Mouse (Mus musculus): ENCODE results near the gene Tsen34.

The Tsen34 gene

DNA sequence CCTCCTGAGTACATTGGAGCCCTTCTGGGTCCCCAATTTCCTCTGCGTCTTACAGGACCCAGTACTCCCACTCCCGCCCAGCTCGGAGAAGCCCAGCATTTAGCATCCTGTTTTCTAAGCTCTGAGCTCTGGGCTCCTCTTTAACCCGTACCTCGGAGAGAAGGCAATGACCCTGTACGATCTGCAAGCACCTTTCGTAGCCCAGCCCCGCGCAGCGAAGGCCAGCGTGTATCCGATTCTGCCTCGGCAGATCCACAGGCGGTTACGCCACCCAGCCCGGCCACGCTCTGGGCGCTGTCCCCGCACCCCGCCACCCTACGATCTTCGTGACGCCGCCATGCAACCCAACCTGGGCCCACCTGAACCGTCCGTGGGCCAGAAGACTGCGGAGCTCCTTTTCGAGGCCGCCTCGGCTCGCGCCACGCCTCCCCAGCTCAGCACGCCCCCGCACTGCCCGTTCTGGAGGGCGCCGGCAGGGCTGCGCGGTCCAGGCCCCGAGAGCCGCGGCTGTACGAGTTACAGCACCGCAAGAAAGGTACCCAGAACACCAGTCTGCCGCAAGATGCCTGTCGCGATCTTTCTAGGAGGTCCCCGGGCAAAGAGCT is at the start of gene Tsen34:
Tsen34 (plus strand) TSS at position 482 of the 605 bp plus-strand sequence.
- DNase-seq, result no peak

DNA sequence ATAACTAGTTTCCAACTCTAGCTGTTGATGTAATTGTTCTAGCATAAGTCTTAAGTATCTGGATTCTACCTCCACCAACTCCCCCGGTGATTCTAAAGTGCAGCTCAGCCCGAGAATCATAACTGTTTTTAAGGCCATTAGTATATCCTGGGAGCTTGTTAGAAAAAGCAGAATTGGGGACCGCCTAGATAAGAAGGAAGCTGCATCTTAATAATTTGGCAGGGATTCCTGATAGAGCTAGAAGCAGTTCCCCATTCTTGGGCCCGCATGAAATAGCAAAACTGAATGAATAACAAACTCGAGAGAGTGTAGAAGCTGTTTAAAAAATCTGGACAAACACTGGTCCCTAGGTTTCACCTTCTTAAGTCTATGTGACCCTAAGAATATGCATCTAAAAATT is 49.3 kb upstream of the Tsen34 start:
- no peak for DNase-seq

DNA sequence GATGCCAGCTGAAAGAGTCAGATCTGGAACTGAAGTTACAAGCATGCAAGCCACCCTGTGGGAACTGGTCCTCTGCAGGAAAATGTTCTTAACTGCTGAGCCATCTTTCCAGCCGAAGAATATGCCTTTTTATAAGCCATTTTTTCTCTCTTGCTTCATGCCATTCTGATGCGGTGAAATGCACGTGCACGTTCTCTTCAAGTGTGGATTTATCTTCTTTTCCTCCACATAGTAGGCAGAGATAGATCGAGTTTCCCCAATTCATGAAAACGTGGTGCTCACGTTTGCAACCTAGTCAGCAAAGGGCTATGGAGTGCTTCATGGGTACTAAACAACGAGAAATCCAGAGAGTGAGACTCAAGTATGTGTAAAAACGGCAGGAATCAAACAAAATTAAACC is 48.8 kb upstream of the Tsen34 start:
- no peak for DNase-seq

DNA sequence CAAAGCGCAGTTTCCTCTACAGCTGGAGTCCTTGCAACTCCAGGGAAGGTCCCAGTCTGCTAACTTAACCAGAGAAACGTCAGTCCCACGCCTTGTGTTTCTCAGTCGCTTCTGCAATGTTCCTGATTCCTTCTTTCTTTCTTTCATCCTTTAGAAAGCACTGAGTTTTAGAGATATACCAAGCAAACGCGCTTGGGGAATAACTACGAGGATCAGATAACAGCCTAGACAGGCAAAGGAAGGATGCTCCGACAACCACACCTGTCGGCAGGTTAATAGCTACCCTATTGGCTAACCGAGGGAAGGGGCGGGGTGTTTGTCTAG is 48.4 kb upstream of the Tsen34 start:
- no peak for DNase-seq

GRCm38 (mm10) chr7:3644672-3645487 is 47.8 kb upstream of the Tsen34 start, which contains the start of gene Cnot3:
TSS of gene Cnot3 (plus strand) at chr7:3645268.
- DNase-seq, result peak; percentile 100

DNA sequence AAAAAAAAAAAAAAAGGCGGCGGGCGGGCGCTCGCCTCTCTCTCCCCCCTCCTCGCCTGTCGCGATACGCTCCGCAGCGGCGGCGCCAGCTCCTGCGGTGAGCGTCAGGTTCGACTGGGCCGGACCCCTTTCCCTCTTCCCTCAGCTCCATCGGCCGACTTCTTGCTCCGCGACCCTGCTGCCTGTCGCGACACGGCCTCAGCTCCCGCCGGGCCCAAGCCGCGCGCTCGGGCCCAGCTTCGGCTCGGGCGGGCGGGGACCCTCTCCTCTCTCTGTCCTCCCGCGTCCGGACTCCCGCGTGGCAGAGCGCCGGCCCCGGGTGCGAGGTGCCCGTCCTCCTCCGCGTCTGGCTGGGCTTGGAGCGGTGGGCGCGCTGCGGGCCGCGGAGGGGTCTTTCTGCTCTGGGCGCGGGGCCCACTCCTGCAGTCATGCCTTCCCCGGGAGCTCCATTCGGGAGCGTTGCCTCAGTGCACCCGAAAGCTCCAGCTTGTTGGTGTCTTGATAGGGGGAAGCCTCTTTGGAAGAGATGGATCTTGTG is 47.1 kb upstream of the Tsen34 start:
- no peak for DNase-seq

DNA sequence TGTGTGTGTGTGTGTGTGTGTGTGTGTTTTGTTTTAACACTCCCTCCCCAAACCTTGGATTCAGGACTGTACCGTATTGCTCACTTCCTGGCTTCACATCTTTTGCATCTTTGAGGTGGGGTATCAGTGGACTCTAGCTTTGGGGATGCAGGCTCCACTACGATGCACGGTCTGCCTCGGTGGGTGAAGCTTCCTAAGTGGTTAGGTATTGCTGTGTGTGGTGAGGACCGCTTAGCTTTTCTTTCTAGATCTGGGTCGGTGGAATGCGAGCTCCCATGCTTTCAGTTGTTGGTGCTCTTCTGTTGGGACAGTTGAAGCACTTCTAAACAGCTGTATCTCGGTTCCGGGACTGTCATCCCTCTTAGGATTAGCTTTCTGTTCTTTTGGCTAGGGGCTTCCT is 46.5 kb upstream of the Tsen34 start:
- no peak for DNase-seq

- DNase-seq, result no peak
Observed at GRCm38 (mm10) chr7:3646641-3647040, 46.0 kb upstream of the Tsen34 start.

DNA sequence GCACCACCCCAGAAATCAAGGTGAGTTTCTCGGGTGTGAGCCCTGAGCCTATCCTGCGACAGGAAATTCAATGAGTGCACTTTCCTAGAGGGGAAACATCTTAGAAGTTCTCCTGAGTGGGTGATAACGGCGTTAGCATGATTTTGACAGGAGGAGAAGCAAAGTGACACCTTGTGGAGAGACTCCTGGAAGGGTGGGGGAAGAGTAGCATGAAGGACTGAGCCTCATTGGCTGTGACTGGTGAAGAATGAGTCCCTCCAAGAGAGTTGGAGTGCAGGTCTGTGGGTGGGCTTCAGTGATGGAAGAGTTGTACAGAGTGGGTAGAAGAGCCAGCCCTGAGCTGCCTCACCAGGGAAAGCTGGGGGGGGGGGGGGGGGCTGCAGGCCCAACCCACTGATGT is 35.7 kb upstream of the Tsen34 start:
- no peak for DNase-seq

DNA sequence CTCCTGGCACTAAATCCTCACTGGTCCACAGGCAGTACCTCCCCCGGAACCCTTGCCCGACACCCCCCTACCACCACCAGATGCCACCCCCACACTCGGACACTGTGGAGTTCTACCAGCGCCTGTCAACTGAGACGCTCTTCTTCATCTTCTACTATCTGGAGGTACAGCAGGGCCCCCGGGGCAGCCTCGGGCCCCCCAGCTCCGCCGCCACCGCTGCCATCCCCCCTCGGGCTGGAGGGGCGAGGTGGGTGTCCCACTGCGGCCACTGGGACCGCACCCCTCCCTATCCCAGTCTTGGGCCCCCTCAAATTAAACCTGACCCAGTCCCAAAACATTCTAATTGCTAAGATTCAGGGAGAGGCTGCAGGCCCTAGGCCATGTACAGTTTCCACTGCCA is 34.1 kb upstream of the Tsen34 start:
- no peak for DNase-seq

GRCm38 (mm10) chr7:3664524-3665214 is 28.0 kb upstream of the Tsen34 start:
- peak; percentile 64 for DNase-seq

DNA sequence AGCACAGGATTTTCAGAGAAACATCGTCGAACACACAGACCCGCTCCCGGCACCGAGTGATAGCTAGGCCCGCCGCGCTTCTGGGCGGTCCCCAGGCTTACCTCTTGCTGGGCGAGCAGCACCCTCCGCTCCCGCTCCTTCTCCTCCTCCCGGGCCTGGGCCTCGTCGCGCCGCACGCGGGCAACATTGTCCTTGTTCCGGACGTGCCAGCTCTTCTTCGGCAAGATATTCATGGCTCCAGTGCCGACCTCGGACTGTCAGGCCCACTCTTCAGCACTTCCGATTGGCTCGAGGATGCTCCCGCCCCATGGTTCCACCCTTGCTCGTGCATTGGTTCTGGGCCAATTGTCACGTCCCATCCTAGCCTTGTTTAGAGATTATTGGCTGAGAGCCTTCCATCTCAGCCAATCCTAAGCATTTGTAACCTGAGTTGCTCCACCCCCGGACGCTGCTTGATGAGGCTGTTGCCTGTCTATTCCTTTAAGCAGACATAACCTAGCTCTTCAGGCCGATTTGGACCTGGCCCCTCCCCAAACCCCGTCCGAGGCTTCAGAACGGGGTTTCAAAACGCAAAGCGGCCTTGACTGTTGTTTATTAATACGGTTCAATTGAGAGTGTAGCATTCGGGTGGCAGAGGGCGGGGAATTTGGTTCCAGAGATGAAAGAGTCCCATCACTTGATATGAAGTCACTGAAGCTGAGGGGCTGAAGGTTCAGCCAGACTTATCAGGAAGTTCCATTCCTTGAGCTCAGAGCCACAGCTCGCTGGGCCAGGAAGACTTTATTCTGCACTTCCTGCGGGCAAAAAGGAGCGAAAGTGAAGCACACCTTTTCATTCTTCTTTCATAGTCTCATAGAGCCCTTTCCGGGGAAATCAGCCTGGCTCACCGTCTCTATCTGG is 27.2 kb upstream of the Tsen34 start, which contains the start of gene Leng1:
Leng1 (minus strand) TSS at position 626 of the 900 bp plus-strand sequence.
- peak; percentile 98 for DNase-seq

GRCm38 (mm10) chr7:3666921-3667391 is 25.7 kb upstream of the Tsen34 start:
- DNase-seq, result no peak

GRCm38 (mm10) chr7:3674507-3675227 is 18.0 kb upstream of the Tsen34 start:
- DNase-seq, result peak; percentile 67

DNA sequence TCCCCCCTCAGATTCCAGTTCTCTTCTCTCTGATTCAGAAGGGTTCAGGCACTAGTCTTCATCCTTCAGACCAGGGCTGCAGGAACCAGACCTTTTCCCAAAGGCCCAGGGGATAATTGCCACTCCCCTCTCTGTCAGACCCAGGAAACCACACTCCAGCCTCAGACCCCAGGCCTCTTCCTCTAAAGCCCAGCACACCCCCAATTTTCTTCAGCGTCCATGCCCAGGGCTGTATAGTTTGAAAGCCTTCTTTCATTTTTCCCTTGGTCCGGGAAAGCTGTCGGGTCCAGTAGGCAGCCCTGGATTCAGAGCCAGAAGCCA is 17.5 kb upstream of the Tsen34 start:
- DNase-seq, result no peak

- no peak for DNase-seq
Observed at GRCm38 (mm10) chr7:3676371-3676770, 16.3 kb upstream of the Tsen34 start.

DNA sequence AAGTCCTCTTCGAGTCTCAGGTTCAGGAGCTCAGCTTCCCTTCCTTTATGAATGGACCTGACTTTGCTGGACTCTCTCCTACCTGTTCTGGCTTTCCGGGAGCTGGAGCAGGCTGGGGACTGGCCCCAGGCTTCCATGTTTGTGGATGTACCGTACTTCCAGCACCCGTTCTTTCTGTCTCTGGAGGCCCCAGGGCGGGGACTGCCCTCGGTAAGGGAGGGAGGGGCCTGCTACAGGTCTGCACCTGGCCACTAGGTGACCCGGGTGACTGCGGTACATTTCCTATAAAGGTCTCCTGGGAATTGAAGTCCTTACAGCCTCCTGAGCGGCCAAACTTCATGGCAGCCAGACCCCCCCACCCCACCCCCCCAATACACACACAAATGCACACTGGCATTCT is 15.3 kb upstream of the Tsen34 start, which contains the start of gene Tmc4:
Tmc4 (minus strand) TSS at position 212 of the 400 bp plus-strand sequence.
- DNase-seq, result peak; percentile 75

- no peak for DNase-seq
Observed at GRCm38 (mm10) chr7:3683908-3684550, 8.6 kb upstream of the Tsen34 start.

DNA sequence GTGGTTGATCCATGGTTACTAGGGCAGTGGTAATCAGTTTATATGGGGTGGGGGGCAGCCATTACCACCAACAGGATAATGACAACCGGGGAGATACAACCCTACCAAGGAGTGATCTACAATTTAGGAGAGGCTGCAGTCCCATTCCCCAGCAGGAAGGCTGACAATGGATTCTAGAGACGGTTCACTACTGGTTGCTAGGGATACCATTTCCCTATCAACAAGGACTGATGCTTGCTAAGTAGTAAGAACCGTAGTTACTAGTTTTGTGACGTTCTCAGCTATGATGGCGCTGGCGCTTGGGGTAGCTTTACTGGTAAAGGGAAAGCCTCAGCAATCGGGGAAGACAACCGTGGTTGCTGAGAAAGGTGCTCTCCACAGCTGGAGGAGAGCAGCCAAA is 8.0 kb upstream of the Tsen34 start:
- no peak for DNase-seq

GRCm38 (mm10) chr7:3685400-3686187 is 7.1 kb upstream of the Tsen34 start:
- no peak for DNase-seq
